Mouse (Mus musculus): ENCODE data around the gene Smg6. TPM values are rescaled to one million over a fixed set of nuclear protein-coding genes. Genes with fewer than 3 reads are reported as not detected.

Gene Smg6
- polyA plus RNA-seq, 1 experiment from 2014 or later: 15.9 TPM

- under 1% methylated on average over 52 of the region's 52 CpGs for WGBS
- peaks cover 62% of the 10 kb centered on the region for H3K4me1 ChIP-seq (ENCODE audit: control insufficient read depth, insufficient read depth, low read length)
- peak; percentile 56 for DNase-seq
These were observed 268.7 kb downstream of the Smg6 start for GRCm38 (mm10) chr11:75194121-75194849.

GRCm38 (mm10) chr11:75194850-75195461 is 269.3 kb downstream of the Smg6 start:
- Histone ChIP-seq H3K9ac (replicated peaks; ENCODE audit: low read length) (peak overlapping the region; percentile 68), H3K9me3 (ENCODE audit: control insufficient read depth, low read length) (no peaks in the 10 kb centered on the region), H3K4me2 (ENCODE audit: low read length) (peak overlapping the region; percentile 80), H3K27me3 (ENCODE audit: control insufficient read depth, insufficient read depth, low read length) (peaks cover 19% of the 10 kb centered on the region; the same call in 1 of the 2 replicates), H3K36me3 (ENCODE audit: control insufficient read depth, insufficient read depth, low read length) (no peaks in the 10 kb centered on the region), H3K4me3 (replicated peaks; ENCODE audit: low read depth, low read length) (peak overlapping the region; percentile 59), H3K27ac (replicated peaks; ENCODE audit: low read depth, low read length) (peak overlapping the region; percentile 77), H3K4me1 (ENCODE audit: control insufficient read depth, insufficient read depth, low read length) (peaks cover 56% of the 10 kb centered on the region)
- DNase-seq (peak; percentile 92), ATAC-seq (ENCODE audit: low FRiP score, low TSS enrichment) (peak; percentile 35; the same call in 1 of the 2 replicates)
- WGBS: under 1% methylated on average over 39 of the region's 39 CpGs

More at GRCm38 (mm10) chr11:75194121-75194849, 268.7 kb downstream of the Smg6 start:
- H3K27me3 ChIP-seq (ENCODE audit: control insufficient read depth, insufficient read depth, low read length): peaks cover 19% of the 10 kb centered on the region; the same call in 1 of the 2 replicates
- peak overlapping the region; percentile 59 for H3K4me3 ChIP-seq (replicated peaks; ENCODE audit: low read depth, low read length)
- H3K36me3 ChIP-seq (ENCODE audit: control insufficient read depth, insufficient read depth, low read length): no peaks in the 10 kb centered on the region
- H3K9me3 ChIP-seq (ENCODE audit: control insufficient read depth, low read length): no peaks in the 10 kb centered on the region
- H3K27ac ChIP-seq (replicated peaks; ENCODE audit: low read depth, low read length): peak overlapping the region; percentile 77
- no peak for ATAC-seq (ENCODE audit: low FRiP score, low TSS enrichment)
- H3K9ac ChIP-seq (replicated peaks; ENCODE audit: low read length): peak overlapping the region; percentile 68
- peak overlapping the region; percentile 80 for H3K4me2 ChIP-seq (ENCODE audit: low read length)

DNA sequence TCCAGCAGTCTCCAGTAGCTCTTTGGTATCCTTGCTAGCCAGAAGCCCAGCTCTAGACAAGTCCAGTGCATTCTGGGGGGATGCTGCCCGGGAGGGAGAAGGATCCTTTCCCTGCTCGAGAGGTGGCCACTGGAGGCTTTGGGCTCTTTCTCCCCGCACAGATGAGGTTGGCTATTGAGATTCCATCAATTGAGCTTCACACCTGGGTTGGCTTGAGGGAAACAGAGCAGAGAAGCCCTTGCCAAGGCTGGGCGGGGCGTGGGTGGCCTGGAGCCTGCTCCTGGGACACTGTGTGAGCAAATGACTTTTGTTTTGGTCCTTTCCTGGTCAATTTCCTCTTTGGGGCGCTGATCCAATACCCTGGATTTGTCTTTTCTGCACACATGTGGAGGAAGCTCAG is 270.5 kb downstream of the Smg6 start:
- WGBS: 48% methylated on average over 6 of the region's 6 CpGs
- no peaks in the 10 kb centered on the region for H3K36me3 ChIP-seq (ENCODE audit: control insufficient read depth, insufficient read depth, low read length)
- no peak for ATAC-seq (ENCODE audit: low FRiP score, low TSS enrichment)
- no peak for DNase-seq
- H3K27ac ChIP-seq (replicated peaks; ENCODE audit: low read depth, low read length): peak overlapping the region; percentile 56
- H3K4me3 ChIP-seq (replicated peaks; ENCODE audit: low read depth, low read length): peak overlapping the region; percentile 59
- no peaks in the 10 kb centered on the region for H3K9me3 ChIP-seq (ENCODE audit: control insufficient read depth, low read length)
- peaks cover 53% of the 10 kb centered on the region for H3K4me1 ChIP-seq (ENCODE audit: control insufficient read depth, insufficient read depth, low read length)
- H3K9ac ChIP-seq (replicated peaks; ENCODE audit: low read length): peak overlapping the region; percentile 27; the same call in 1 of the 2 replicates
- peaks cover 19% of the 10 kb centered on the region; the same call in 1 of the 2 replicates for H3K27me3 ChIP-seq (ENCODE audit: control insufficient read depth, insufficient read depth, low read length)
- H3K4me2 ChIP-seq (ENCODE audit: low read length): peak overlapping the region; percentile 80

- DNase-seq: no peak
- 21% methylated on average over 7 of the region's 7 CpGs for WGBS
These were observed 272.3 kb downstream of the Smg6 start for GRCm38 (mm10) chr11:75197956-75198355.

GRCm38 (mm10) chr11:75198792-75199191 is 273.2 kb downstream of the Smg6 start:
- Histone ChIP-seq H3K4me3 (replicated peaks; ENCODE audit: low read depth, low read length) (no peak overlapping the region), H3K36me3 (ENCODE audit: control insufficient read depth, insufficient read depth, low read length) (no peaks in the 10 kb centered on the region), H3K9me3 (ENCODE audit: control insufficient read depth, low read length) (no peaks in the 10 kb centered on the region), H3K9ac (replicated peaks; ENCODE audit: low read length) (no peak overlapping the region), H3K4me1 (ENCODE audit: control insufficient read depth, insufficient read depth, low read length) (peaks cover 60% of the 10 kb centered on the region), H3K27me3 (ENCODE audit: control insufficient read depth, insufficient read depth, low read length) (peaks cover 19% of the 10 kb centered on the region; the same call in 1 of the 2 replicates), H3K27ac (replicated peaks; ENCODE audit: low read depth, low read length) (no peak overlapping the region), H3K4me2 (ENCODE audit: low read length) (no peak overlapping the region)
- 57% methylated on average over 4 of the region's 4 CpGs for WGBS
- ATAC-seq (ENCODE audit: low FRiP score, low TSS enrichment) (no peak), DNase-seq (no peak)

More at GRCm38 (mm10) chr11:75197956-75198355, 272.3 kb downstream of the Smg6 start:
- Histone ChIP-seq H3K4me3 (replicated peaks; ENCODE audit: low read depth, low read length) (no peak overlapping the region), H3K9ac (replicated peaks; ENCODE audit: low read length) (no peak overlapping the region), H3K4me1 (ENCODE audit: control insufficient read depth, insufficient read depth, low read length) (peaks cover 58% of the 10 kb centered on the region), H3K4me2 (ENCODE audit: low read length) (no peak overlapping the region), H3K27ac (replicated peaks; ENCODE audit: low read depth, low read length) (no peak overlapping the region), H3K27me3 (ENCODE audit: control insufficient read depth, insufficient read depth, low read length) (peaks cover 19% of the 10 kb centered on the region; the same call in 1 of the 2 replicates), H3K9me3 (ENCODE audit: control insufficient read depth, low read length) (no peaks in the 10 kb centered on the region), H3K36me3 (ENCODE audit: control insufficient read depth, insufficient read depth, low read length) (no peaks in the 10 kb centered on the region)
- ATAC-seq (ENCODE audit: low FRiP score, low TSS enrichment): no peak

GRCm38 (mm10) chr11:75199951-75200350 is 274.3 kb downstream of the Smg6 start:
- DNase-seq: no peak
- ATAC-seq (ENCODE audit: low FRiP score, low TSS enrichment): no peak
- no peaks in the 10 kb centered on the region for H3K9me3 ChIP-seq (ENCODE audit: control insufficient read depth, low read length)
- no peaks in the 10 kb centered on the region for H3K36me3 ChIP-seq (ENCODE audit: control insufficient read depth, insufficient read depth, low read length)
- H3K4me2 ChIP-seq (ENCODE audit: low read length): no peak overlapping the region
- no peak overlapping the region for H3K27ac ChIP-seq (replicated peaks; ENCODE audit: low read depth, low read length)
- no peak overlapping the region for H3K4me3 ChIP-seq (replicated peaks; ENCODE audit: low read depth, low read length)
- H3K9ac ChIP-seq (replicated peaks; ENCODE audit: low read length): no peak overlapping the region
- WGBS: 80% methylated on average over 5 of the region's 5 CpGs
- peaks cover 58% of the 10 kb centered on the region for H3K4me1 ChIP-seq (ENCODE audit: control insufficient read depth, insufficient read depth, low read length)
- H3K27me3 ChIP-seq (ENCODE audit: control insufficient read depth, insufficient read depth, low read length): 0 out of 2 replicates have a peak, but pooled peaks cover 8% of the 10 kb centered on the region

- Histone ChIP-seq H3K4me2 (ENCODE audit: low read length) (no peak overlapping the region), H3K27me3 (ENCODE audit: control insufficient read depth, insufficient read depth, low read length) (0 out of 2 replicates have a peak, but pooled peaks cover 4% of the 10 kb centered on the region), H3K36me3 (ENCODE audit: control insufficient read depth, insufficient read depth, low read length) (no peaks in the 10 kb centered on the region), H3K9ac (replicated peaks; ENCODE audit: low read length) (no peak overlapping the region), H3K4me1 (ENCODE audit: control insufficient read depth, insufficient read depth, low read length) (peaks cover 57% of the 10 kb centered on the region), H3K4me3 (replicated peaks; ENCODE audit: low read depth, low read length) (no peak overlapping the region), H3K9me3 (ENCODE audit: control insufficient read depth, low read length) (no peaks in the 10 kb centered on the region), H3K27ac (replicated peaks; ENCODE audit: low read depth, low read length) (no peak overlapping the region)
- 91% methylated on average over 12 of the region's 12 CpGs for WGBS
- DNase-seq: no peak
- no peak for ATAC-seq (ENCODE audit: low FRiP score, low TSS enrichment)
These were observed 275.3 kb downstream of the Smg6 start for GRCm38 (mm10) chr11:75200935-75201334.

- H3K36me3 ChIP-seq (ENCODE audit: control insufficient read depth, insufficient read depth, low read length): no peaks in the 10 kb centered on the region
- no peak overlapping the region for H3K27ac ChIP-seq (replicated peaks; ENCODE audit: low read depth, low read length)
- no peak for ATAC-seq (ENCODE audit: low FRiP score, low TSS enrichment)
- H3K27me3 ChIP-seq (ENCODE audit: control insufficient read depth, insufficient read depth, low read length): no peaks in the 10 kb centered on the region
- WGBS: 69% methylated on average over 8 of the region's 8 CpGs
- peaks cover 50% of the 10 kb centered on the region for H3K4me1 ChIP-seq (ENCODE audit: control insufficient read depth, insufficient read depth, low read length)
- no peak overlapping the region for H3K4me2 ChIP-seq (ENCODE audit: low read length)
- no peak for DNase-seq
- H3K9ac ChIP-seq (replicated peaks; ENCODE audit: low read length): no peak overlapping the region
- H3K9me3 ChIP-seq (ENCODE audit: control insufficient read depth, low read length): no peaks in the 10 kb centered on the region
- no peak overlapping the region for H3K4me3 ChIP-seq (replicated peaks; ENCODE audit: low read depth, low read length)
These were observed 276.1 kb downstream of the Smg6 start for GRCm38 (mm10) chr11:75201721-75202120.
